Mouse (Mus musculus): ENCODE data around the gene Rab8b.

Rab8b gene

DNA sequence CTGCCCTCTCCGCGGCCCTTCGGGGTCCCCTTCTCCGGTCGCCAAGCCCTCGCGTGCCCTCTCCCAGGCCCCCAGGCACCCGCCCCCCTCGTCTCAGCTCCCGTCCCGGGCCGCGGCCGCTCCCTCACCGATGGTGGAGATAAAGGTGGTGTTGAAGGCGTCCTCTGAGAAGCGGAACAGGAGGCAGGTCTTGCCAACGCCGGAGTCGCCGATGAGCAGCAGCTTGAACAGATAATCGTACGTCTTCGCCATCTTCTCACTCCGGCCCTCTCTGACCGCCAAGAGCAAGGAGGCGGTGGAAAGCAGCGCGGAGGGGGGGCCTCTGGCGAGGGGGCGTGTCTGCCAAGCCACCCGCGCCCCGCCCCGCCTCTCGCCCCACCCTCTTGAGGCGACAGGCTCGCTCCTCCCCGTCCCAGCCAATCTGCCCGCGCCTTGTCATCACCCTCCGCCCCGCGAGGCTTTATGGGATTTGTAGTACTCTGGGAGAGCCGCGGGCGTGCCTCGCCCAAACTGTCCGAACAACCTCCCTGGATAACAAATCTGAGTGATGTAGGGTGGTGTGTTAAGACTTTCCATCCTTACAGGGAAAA is at the start of gene Rab8b:
TSS of gene Rab8b (minus strand) at position 306 of the 590 bp plus-strand sequence.
- peak; percentile 94 for DNase-seq (ENCODE audit: low read depth, low spot score)

- DNase-seq (ENCODE audit: low read depth, low spot score): no peak
These were observed 48.0 kb upstream of the Rab8b start for GRCm38 (mm10) chr9:66967492-66967891.

GRCm38 (mm10) chr9:66961478-66961877 is 42.0 kb upstream of the Rab8b start:
- DNase-seq (ENCODE audit: low read depth, low spot score): no peak

DNA sequence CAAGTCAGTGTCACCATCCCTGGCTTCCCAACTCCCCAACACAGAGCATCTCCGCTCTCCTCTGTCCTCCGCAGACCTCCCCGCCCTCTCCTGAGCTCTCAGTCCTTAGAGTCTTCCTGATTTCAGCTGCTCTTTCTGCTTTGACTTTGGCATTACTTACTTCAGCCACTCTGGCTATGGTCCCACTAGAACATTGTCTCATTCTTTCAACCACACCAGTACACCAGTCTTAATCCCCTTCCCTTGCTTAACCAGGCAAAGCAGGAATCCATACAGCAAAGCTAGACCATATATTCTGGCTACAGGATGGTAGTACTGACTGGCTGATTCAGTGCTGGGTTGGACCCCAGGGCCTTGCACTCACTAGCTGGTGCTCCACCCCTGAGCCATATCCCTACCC is 38.0 kb upstream of the Rab8b start:
- no peak for DNase-seq (ENCODE audit: low read depth, low spot score)

DNA sequence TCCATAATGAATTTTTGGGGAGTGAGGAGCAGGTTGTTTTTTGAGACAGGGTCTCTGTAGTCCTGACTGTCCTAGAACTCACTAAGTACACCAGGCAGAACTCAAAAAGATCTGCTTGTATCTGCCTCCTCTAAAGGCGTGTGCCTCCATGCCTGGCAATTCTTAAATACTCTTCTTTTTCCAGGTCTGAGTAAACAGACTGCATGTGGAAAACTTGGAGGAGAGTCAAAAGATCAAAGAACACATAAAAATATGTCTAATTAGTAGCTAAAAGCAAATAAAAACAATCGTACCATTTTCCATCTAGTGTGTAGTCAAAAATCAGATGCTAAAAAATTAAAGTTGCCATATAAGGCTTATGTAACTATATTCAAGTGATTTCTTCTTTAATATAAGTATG is 33.4 kb upstream of the Rab8b start:
- DNase-seq (ENCODE audit: low read depth, low spot score): no peak

- no peak for DNase-seq (ENCODE audit: low read depth, low spot score)
These were observed 32.8 kb upstream of the Rab8b start for GRCm38 (mm10) chr9:66952321-66952720.

DNA sequence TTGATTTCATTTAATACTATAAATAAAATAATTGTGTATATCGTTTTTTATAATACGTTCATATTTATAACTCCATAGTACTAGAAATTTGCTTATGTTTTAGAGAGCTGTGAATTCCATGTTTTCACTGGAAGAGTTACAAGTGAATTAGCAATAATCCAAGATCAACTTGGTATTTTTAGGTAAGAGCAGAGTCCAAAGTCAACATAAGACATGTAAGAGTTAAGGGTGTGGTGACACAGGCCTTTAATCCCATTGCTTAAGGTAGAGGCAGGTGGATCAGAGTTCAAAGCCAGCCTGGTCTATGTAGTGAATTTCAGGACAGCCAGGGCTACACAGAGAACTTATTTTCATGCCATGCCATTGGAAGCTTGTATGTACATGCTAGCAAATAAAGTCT is 29.0 kb upstream of the Rab8b start:
- DNase-seq (ENCODE audit: low read depth, low spot score): no peak

GRCm38 (mm10) chr9:66945647-66946641 is 26.5 kb upstream of the Rab8b start, which contains the start of gene Rps27l:
Gene Rps27l, plus strand, starts transcription at chr9:66946086.
- peak; percentile 91 for DNase-seq (ENCODE audit: low read depth, low spot score)

DNA sequence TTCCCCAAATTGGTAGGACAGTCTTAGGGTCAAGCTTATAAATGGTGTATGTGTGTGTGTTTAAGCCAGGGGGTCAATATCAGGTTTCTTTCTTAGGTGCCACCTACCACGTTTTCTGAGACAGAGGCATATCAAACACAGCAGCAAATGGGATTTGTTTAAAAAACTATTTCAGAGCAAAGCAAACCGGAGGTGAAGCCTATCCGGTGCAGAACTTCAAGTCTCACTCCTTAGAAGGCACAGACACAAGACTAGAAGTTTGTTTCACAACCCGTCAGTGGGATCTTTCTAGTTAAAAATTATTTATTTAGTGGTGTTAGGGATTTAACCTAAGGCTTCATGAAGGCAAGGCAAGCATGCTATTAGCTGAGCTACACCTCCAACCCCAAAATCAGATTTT is 25.7 kb upstream of the Rab8b start:
- DNase-seq (ENCODE audit: low read depth, low spot score): no peak

- no peak for DNase-seq (ENCODE audit: low read depth, low spot score)
These were observed 19.3 kb upstream of the Rab8b start for GRCm38 (mm10) chr9:66938836-66939235.

DNA sequence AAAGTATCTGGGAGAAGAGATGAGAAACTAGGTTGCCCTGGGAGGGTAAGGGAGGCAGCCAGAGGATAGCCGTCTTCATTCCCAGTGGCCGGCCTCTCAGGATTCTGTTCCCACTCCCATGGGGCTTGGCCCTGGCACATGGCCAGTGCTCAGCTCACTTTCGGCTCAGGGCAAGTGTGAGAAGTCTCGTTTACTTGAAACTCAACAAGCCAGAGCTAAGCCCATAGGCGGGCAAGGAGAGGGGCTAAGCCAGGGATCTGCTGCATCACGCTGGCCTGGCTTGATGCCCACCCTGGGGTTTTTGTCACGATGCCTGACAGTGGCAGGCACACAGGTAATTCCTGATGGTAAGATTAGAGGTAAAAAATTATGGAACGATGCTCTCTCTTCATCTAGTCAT is 18.0 kb upstream of the Rab8b start:
- DNase-seq (ENCODE audit: low read depth, low spot score): no peak

GRCm38 (mm10) chr9:66933869-66934808 is 14.7 kb upstream of the Rab8b start:
- no peak for DNase-seq (ENCODE audit: low read depth, low spot score)

- no peak for DNase-seq (ENCODE audit: low read depth, low spot score)
These were observed 10.9 kb upstream of the Rab8b start for GRCm38 (mm10) chr9:66930351-66930750.

DNA sequence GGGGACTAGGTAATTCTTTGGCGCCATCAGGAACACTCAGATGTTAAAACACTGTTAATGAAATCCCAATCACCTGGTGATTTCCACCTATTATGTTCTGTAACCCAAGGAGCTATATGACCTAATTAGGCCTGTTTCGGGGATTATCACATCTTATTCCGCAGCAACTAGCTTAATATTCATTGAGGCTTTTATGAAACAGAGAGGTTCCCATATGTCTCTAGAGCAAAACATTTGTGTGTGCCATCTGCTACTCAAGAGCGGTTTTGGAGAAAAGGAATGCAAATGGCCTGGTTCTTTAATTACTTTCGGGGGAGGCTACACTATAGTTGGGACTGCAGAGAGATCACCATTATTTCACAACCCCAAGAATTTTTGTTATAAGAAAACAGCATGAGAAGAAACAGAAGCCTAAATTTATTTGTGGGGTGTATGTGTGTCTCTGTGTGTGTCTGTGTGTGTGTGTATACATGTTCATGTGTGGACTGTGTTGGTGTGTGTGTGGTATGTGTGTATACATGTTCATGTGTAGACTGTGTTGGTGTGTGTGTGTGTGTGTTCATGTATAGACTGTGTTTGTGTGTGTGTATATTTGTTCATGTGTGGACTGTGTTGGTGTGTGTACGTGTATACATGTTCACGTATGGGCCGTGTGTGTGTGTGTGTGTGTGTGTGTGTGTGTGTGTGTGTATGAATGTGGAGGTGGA is 8.4 kb upstream of the Rab8b start:
- peak; percentile 46 for DNase-seq (ENCODE audit: low read depth, low spot score)

GRCm38 (mm10) chr9:66925853-66926252 is 6.4 kb upstream of the Rab8b start:
- no peak for DNase-seq (ENCODE audit: low read depth, low spot score)

DNA sequence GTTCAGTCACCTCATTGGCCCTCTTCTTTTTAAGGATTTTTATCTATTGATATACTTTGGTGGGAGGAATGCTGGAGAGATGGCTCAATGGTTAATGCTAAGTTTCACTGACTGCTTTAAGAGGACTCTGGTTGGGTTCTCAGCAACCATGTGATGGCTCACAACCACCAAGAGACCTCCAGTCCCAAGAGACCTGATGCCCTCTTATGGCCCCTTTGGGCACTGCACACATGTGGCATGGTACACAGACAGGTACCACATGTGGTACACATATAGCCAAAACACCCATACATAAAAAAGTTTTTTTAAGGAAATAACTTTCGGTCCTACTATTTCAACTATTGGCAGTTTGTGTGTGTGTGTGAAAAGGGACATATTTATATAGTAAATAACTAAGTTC is 2.6 kb upstream of the Rab8b start:
- no peak for DNase-seq (ENCODE audit: low read depth, low spot score)

DNA sequence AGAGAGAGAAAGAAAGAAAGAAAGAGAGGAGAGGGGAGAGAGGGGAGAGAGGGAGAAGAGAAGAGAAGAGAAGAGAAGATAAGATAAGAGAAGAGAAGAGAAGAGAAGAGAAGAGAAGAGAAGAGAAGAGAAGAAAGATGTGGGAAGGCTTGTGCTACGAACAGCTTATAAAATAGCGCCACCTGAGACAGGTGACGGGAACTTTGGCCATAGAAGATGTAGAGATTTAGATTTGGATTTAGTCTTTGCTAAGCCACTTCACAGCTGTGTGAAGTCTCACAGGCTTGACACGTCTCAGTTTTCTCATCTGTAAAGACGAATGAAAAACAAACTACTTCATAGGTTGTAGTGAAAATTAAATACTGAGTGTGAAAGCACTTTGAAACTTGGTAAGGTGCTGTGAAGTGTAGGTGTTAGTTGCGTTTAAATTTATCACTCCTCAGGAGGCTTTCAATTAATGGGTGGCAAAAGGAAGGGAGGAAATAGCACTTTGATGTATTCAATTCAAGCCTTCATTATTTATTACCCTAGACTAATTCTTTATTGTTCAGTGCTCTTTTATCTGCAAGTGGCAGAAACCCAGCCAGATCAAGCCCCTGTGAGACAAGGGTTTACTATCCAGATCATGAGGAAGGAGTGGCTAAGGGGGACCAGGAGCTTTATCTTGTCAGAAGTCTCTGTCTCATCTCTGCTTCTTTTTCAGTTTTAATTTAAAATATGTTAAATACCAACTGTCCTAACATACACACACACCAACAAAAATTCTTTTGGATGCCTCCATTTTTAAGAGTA is 1.2 kb upstream of the Rab8b start:
- no peak for DNase-seq (ENCODE audit: low read depth, low spot score)

- no peak for DNase-seq (ENCODE audit: low read depth, low spot score)
These were observed 494 bp upstream of the Rab8b start for GRCm38 (mm10) chr9:66919981-66920380.

- DNase-seq (ENCODE audit: low read depth, low spot score): no peak
These were observed 686 bp downstream of the Rab8b start for GRCm38 (mm10) chr9:66918672-66919330.

DNA sequence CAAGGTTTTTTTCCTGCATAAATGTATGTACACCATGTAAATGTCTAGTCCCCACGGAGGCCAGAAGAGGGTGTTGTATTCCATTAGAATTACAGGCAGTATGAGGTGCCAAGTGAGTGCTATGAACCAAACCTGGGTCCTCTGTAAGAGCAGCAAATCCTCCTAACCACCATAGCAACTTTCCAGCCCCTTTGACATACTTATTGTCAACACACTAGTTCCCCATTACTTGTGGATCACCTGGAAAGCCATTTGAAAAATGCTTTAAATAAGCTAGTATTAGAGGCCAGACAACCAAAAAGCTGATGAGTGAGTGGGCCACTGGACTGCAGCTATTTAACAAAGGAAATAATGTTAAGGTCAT is 1.6 kb downstream of the Rab8b start:
- DNase-seq (ENCODE audit: low read depth, low spot score): no peak

All from telencephalon, adult 2 months (tissue).